Mouse (Mus musculus) heart, embryonic 14.5 days (tissue): ENCODE data around the gene Rbms1. TPM values are rescaled to one million over a fixed set of nuclear protein-coding genes. Genes with fewer than 3 reads are reported as not detected.

Experiments
- ATAC-seq: fragments of 200-750 bp; cut with Nextera tagmentation; 2 replicates; pipeline ENCODE4 v1.8.0; 2017; ENCODE audit warnings: low read depth, moderate TSS enrichment; ENCODE audit not compliant: insufficient number of reproducible peaks, insufficient read depth, low FRiP score
- H3K27ac ChIP-seq, 2 experiments: fragments of 200-500 bp in 1 of 2; fragments of 300-500 bp in 1 of 2; sonication (generic) in 1 of 2; replicated peaks in 1 of 2; 2 replicates each; pipeline ENCODE4 v1.5.1; 2012 to 2014; ENCODE audit warnings: low read depth in 2 of 2, low read length in 2 of 2, control low read depth in 1 of 2, mild to moderate bottlenecking in 1 of 2, mixed read lengths in 1 of 2; ENCODE audit not compliant: control insufficient read depth in 1 of 2, insufficient read depth in 1 of 2
- H3K27me3 ChIP-seq: fragments of 300-500 bp; sonication (generic); 2 replicates; pipeline ENCODE4 v1.6.1; 2014; ENCODE audit warnings: mild to moderate bottlenecking, low read length, control low read depth; ENCODE audit not compliant: control insufficient read depth, insufficient read depth
- H3K36me3 ChIP-seq: fragments of 300-500 bp; sonication (generic); 2 replicates; pipeline ENCODE4 v1.6.1; 2014; ENCODE audit warnings: mild to moderate bottlenecking, control low read depth, low read length, mixed read lengths; ENCODE audit not compliant: control insufficient read depth, insufficient read depth
- H3K4me1 ChIP-seq, 2 experiments: fragments of 200-500 bp in 1 of 2; fragments of 300-500 bp in 1 of 2; sonication (generic) in 1 of 2; 2 replicates each; pipeline ENCODE4 v1.6.1; 2012 to 2014; ENCODE audit warnings: low read length in 2 of 2, control low read depth in 1 of 2, mixed read lengths in 1 of 2; ENCODE audit not compliant: control insufficient read depth in 2 of 2, insufficient read depth in 2 of 2
- H3K4me2 ChIP-seq: fragments of 300-500 bp; sonication (generic); 2 replicates; pipeline ENCODE4 v1.6.1; 2014; ENCODE audit warnings: mild to moderate bottlenecking, low read length
- H3K4me3 ChIP-seq, 2 experiments: fragments of 200-500 bp in 1 of 2; fragments of 300-500 bp in 1 of 2; sonication (generic) in 1 of 2; 2 replicates each; pipeline ENCODE4 v1.5.1; 2012 to 2014; ENCODE audit warnings: low read length in 2 of 2, mild to moderate bottlenecking in 2 of 2, control low read depth in 1 of 2, low read depth in 1 of 2, moderate library complexity in 1 of 2; ENCODE audit not compliant: control insufficient read depth in 1 of 2, insufficient read depth in 1 of 2
- H3K9ac ChIP-seq: fragments of 300-500 bp; sonication (generic); 2 replicates; pipeline ENCODE4 v1.6.1; 2014; ENCODE audit warnings: mild to moderate bottlenecking, low read length
- H3K9me3 ChIP-seq: fragments of 300-500 bp; sonication (generic); 2 replicates; pipeline ENCODE4 v1.6.1; 2016; ENCODE audit warnings: low read length, control low read depth; ENCODE audit not compliant: control insufficient read depth
- WGBS: fragments of 180-500 bp; shearing (Covaris S2); extraction: QIAGEN DNeasy Blood & Tissue Kit; methylation state at CpG from one replicate; pipeline ENCODE4 v1.1.7; 2014; 5-methylcytosine and 5-hydroxymethylcytosine counted together
- polyA plus RNA-seq: library from polyadenylated mRNA; unstranded; fragments of >200 nt; fragmentation: Nextera tagmentation; extraction: Ambion mirVana; gene quantifications from 2 replicates; pipeline ENCODE4 v1.2.1, GENCODE M21; 2014

Gene Rbms1
- polyA plus RNA-seq, 1 experiment from 2014 or later: 79.7 TPM

DNA sequence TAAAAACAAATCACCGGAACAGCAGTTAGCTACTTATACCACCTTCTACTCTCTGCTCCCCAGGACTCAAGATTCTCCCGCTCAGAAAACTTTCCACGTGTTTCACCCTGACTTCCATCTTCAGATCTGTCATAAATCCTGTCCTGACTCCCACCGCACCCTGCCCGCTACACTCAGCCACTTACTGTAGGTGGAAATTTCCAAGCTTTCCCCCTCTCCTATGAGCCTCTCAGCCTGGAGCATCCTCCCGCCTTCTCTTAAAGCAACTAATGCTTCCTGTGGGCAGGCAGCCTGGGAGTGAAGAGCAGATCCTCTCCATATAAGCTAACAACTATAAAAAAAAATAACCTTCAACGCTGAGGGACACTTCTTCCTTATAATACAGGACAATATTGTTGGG is 44.6 kb downstream of the Rbms1 start:
- Histone ChIP-seq H3K4me2 (no peak overlapping the region), H3K4me1 (peaks cover 21 to 71% of the 10 kb centered on the region in 2 experiments), H3K27ac (peak overlapping the region in 1 of 2 experiments; percentile 45; a peak in 2 of 4 replicates), H3K4me3 (no peak overlapping the region), H3K36me3 (no peaks in the 10 kb centered on the region), H3K27me3 (no peaks in the 10 kb centered on the region), H3K9ac (no peak overlapping the region), H3K9me3 (no peaks in the 10 kb centered on the region)
- ATAC-seq: no peak
- WGBS: 72% methylated on average over 7 of the region's 7 CpGs

GRCm38 (mm10) chr2:60914524-60915280 is 48.3 kb downstream of the Rbms1 start:
- ATAC-seq: no peak
- H3K27ac ChIP-seq: no peak overlapping the region
- WGBS: 64% methylated on average over 7 of the region's 7 CpGs
- H3K4me3 ChIP-seq: no peak overlapping the region
- H3K27me3 ChIP-seq: no peaks in the 10 kb centered on the region
- H3K36me3 ChIP-seq: no peaks in the 10 kb centered on the region
- H3K9ac ChIP-seq: no peak overlapping the region
- peaks cover 29 to 76% of the 10 kb centered on the region in 2 experiments for H3K4me1 ChIP-seq
- H3K4me2 ChIP-seq: no peak overlapping the region
- no peaks in the 10 kb centered on the region for H3K9me3 ChIP-seq

DNA sequence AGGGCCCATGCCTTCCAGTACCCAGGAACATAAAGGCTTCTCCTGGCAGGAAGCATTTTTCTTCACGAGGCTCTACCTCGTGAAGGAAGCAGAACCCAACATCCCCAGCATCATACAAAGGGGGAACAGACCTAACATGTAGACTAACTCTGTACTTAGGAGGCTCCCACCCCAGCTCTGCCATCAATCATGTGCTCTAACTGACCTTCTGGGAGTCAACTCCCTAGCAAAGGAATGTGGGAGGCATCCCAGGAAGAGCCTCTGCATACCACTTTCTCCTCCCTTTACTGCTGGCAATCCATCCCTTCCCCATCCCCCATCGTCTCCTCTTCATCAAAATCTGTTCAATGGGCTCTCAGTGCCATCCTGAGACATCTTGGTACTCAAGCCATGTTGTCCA is 49.7 kb downstream of the Rbms1 start:
- ATAC-seq: no peak
- Histone ChIP-seq H3K4me1 (peaks cover 28 to 70% of the 10 kb centered on the region in 2 experiments), H3K9ac (no peak overlapping the region), H3K27ac (no peak overlapping the region), H3K9me3 (no peaks in the 10 kb centered on the region), H3K36me3 (no peaks in the 10 kb centered on the region), H3K27me3 (no peaks in the 10 kb centered on the region), H3K4me2 (no peak overlapping the region), H3K4me3 (no peak overlapping the region)
- WGBS: 48% methylated on average over 3 of the region's 3 CpGs

DNA sequence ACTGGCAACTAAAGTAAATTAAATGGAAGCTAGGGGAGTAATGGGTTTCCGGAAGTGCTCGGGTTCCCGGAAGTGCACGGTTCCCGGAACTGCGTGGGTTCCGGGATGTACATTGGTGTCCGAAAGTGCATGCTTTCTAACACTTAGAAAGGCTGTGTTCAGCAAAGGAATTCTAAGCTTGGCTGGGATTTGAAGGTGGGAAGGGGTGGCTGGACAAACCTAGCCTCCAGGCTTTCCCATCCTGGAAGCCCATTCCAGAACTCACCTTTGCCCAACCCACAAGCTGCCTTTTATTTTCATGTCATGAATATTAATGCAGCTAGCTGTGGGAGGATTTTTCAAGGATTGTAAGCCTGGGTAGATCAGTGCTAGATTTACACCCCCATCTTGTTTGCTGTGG is 51.3 kb downstream of the Rbms1 start:
- ATAC-seq: no peak
- no peaks in the 10 kb centered on the region for H3K27me3 ChIP-seq
- peak overlapping the region in 1 of 2 experiments; percentile 77; a peak in 1 of 4 replicates for H3K27ac ChIP-seq
- H3K4me1 ChIP-seq: peaks cover 35 to 80% of the 10 kb centered on the region in 2 experiments
- no peaks in the 10 kb centered on the region for H3K36me3 ChIP-seq
- peak overlapping the region; percentile 48 for H3K4me2 ChIP-seq
- WGBS: 73% methylated on average over 8 of the region's 8 CpGs
- no peak overlapping the region for H3K4me3 ChIP-seq
- no peaks in the 10 kb centered on the region for H3K9me3 ChIP-seq
- H3K9ac ChIP-seq: 0 out of 2 replicates have a peak overlapping the region, but pooled peaks have one; percentile 18

DNA sequence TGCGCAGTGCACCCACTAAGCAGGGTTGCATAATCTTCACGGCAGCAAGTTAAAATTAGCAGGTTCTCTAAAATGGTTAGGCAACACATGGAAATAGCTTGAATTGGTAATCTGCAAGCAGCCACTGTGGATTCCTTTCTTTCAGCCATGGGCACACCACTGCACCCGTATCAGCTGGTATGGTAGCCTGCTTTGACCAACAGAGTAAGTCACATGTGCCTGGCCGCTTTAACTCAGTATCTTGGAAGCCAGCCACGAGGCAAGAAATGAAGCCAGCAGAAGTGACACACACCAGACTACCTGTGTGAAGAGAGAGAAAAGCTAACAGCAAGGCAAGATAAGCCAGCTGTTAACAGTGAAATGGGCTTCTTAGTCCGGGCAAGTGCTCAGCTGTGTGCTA is 52.2 kb downstream of the Rbms1 start:
- Histone ChIP-seq H3K4me2 (peak overlapping the region; percentile 48), H3K4me1 (peaks cover 33 to 72% of the 10 kb centered on the region in 2 experiments), H3K4me3 (no peak overlapping the region), H3K36me3 (no peaks in the 10 kb centered on the region), H3K9ac (no peak overlapping the region), H3K9me3 (no peaks in the 10 kb centered on the region), H3K27ac (peak overlapping the region; percentile 74 to 77), H3K27me3 (no peaks in the 10 kb centered on the region)
- WGBS: 19% methylated on average over 6 of the region's 6 CpGs
- ATAC-seq: peak; percentile 87

- peak overlapping the region; percentile 51 for H3K4me2 ChIP-seq
- H3K27me3 ChIP-seq: no peaks in the 10 kb centered on the region
- peaks cover 33 to 67% of the 10 kb centered on the region in 2 experiments for H3K4me1 ChIP-seq
- no peaks in the 10 kb centered on the region for H3K9me3 ChIP-seq
- H3K4me3 ChIP-seq: no peak overlapping the region
- no peak for ATAC-seq
- WGBS: 55% methylated on average over 4 of the region's 4 CpGs
- H3K9ac ChIP-seq: no peak overlapping the region
- H3K27ac ChIP-seq: no peak overlapping the region
- H3K36me3 ChIP-seq: no peaks in the 10 kb centered on the region
Measured at GRCm38 (mm10) chr2:60908551-60908950, 54.4 kb downstream of the Rbms1 start.

GRCm38 (mm10) chr2:60908116-60908515 is 54.9 kb downstream of the Rbms1 start:
- 0 out of 2 replicates have a peak overlapping the region, but pooled peaks have one; percentile 23 for H3K9ac ChIP-seq
- no peaks in the 10 kb centered on the region for H3K27me3 ChIP-seq
- no peaks in the 10 kb centered on the region for H3K9me3 ChIP-seq
- peaks cover 30 to 64% of the 10 kb centered on the region in 2 experiments for H3K4me1 ChIP-seq
- H3K4me2 ChIP-seq: peak overlapping the region; percentile 51
- no peak for ATAC-seq
- WGBS: 16% methylated on average over 12 of the region's 12 CpGs
- H3K4me3 ChIP-seq: peak overlapping the region in 1 of 2 experiments; percentile 12; a peak in 1 of 4 replicates
- no peaks in the 10 kb centered on the region for H3K36me3 ChIP-seq
- H3K27ac ChIP-seq: peak overlapping the region in 1 of 2 experiments; percentile 44; a peak in 1 of 4 replicates
